Mouse (Mus musculus): ENCODE results near the gene Olfr557. TPM values are rescaled to one million over a fixed set of nuclear protein-coding genes. Genes with fewer than 3 reads are reported as not detected.

The Olfr557 gene
- total RNA-seq (2015) (not detected in 2 replicates), total RNA-seq (2017) (0.24 TPM in 1 of 2 replicates, not detected in the other)

DNA sequence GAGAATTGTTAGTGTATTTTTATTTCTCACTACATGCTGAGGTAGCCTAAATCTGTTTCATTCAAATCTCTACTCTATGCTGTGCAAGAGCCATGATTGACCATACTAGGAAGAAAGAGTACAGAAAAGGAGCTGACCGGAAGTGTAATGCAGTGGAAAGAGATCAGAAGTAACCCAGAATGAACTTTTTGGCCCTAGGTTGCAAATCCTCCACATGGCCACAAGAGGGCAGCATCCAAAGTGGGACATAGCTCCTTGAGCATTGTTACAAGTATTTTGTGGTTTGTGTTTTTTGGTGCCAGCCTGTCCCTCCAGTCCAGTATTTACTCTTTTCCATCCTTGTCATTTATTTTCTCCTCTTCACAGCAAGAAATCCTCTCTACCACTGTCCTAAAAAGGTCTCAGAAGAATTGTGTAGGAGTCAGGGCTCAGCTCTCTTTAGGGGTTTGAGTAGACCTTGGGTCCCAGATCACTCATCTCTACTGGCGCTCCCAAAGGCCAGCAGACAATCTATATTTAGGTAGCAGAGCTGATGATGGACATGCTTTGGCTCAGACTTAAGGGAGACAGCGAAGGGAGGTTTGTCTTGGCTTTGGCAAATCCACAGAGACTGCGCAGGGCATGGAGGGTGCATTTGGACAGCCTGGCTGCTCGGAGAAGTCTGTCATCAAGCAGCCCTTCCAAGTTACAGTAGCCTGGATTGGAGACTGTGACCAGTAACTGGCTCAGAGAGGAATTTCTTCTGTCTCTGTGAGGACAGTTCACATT is at the start of gene Olfr557:
TSS of gene Olfr557 (plus strand) at position 553 of the 768 bp plus-strand sequence.
- ATAC-seq (replicated peaks; ENCODE audit: poor library complexity): peak; percentile 99

GRCm38 (mm10) chr7:102658523-102658922 is 37.2 kb upstream of the Olfr557 start, which contains the start of gene Olfr555:
Gene Olfr555 (plus strand): TSS chr7:102658823.
- no peak for ATAC-seq (replicated peaks; ENCODE audit: poor library complexity)

DNA sequence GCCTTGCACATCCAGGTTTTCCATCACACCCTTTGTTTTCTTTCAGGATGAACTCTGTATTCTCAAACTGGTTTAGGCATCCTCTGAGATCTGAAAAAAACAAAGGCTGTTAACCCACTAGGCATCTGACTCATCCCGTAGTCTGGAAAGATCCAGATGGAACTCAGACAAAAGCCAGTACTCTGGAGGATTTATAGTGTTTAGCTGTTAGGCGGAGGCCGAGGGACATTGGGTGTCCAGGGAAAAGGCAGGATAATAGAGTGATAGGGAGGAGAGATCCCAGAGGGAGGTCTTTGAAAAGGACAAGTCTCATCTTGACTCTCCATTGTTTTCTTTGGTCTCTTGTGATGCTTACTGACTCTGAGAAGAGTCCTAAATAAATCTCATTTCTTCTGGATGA is 31.1 kb upstream of the Olfr557 start, which contains the start of gene Olfr556:
TSS of gene Olfr556 (plus strand) at position 301 of the 400 bp plus-strand sequence.
- ATAC-seq (replicated peaks; ENCODE audit: poor library complexity): no peak

DNA sequence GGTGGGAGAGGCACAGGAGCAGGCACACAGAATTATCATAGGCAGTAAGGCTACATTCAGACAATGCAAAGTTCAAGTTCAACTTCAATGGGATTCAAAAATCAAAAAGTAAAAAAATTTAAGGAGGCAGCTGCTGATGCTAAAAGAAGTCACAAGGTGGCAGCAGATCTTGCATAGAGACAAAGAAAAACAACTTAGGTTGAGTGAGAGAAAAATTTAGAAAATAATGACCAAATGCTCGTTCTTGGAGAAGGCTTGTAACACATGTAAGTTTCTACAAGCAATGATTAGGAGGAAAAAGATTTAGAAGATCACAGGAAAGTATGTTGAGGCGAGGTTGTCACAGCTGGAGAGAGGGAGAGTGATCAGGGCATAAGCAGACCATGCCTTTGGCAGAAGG is 30.3 kb upstream of the Olfr557 start:
- peak; percentile 57 for ATAC-seq (replicated peaks; ENCODE audit: poor library complexity)

DNA sequence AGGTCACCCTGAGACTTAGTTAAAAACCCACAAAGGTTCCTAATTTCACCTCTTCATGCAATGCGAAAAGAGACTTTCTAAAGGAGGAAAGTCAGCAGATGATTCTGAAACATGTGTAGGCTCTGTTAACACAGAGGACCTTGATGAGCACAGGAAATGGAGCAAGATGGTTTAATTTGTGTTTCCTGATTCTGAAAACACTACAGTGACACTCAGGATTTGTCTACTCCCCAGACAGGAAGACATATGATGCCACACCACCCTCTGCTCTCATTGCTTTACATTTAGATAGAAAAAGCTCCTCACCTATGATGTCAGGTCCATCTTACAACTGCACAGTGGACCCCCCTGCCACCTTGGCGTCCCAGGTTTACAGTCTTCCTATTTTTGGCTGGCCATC is 19.5 kb upstream of the Olfr557 start:
- peak; percentile 83 for ATAC-seq (replicated peaks; ENCODE audit: poor library complexity)

DNA sequence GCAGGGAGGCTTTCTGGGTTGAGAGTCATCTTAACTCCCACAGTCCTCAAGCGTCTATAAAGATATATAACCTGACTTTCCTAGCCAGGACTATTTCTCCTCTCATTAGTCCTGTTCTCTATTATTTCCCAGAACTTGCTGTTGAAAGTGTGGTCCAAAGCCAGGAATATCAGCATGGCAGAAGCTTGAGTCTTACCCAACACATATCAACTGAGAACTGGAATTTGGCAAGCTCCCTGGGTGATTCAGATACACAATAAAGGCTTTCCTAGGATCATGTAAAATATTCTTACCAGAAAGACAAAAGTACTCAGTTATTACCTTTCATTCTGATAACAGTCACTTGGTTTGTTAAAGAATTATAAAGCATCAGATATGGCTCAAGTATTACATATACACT is 13.8 kb upstream of the Olfr557 start:
- no peak for ATAC-seq (replicated peaks; ENCODE audit: poor library complexity)

DNA sequence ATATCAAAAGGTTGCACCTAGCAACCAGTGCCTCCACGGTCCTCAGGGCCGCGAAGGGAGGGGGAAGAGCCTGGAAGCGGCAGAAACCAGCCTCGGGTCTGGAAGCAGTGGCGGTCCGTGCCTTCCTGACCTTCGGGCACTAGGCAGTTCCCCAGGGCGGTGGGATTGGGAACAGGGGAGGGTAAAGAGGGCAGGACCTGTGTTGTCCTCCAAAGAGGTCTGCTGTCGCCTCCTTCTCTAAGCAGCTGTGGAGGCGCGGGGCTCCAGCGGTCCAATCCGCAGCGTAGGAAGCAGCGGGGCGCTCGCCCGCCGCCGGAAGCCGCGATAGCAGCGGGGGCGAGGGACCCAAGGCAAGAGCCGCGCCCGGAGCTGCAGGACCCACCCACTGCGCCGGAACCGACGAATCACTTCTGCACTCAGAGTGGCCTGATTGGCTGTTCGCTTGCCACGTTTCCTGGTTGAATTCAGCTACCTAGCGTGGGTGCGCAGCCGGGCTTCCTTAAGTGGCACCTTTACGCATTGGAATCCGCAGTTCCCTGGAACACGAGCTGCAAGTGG is 8.7 kb upstream of the Olfr557 start, which contains the start of gene Trim68:
TSS of gene Trim68 (minus strand) at position 384 of the 558 bp plus-strand sequence.
- peak; percentile 99 for ATAC-seq (replicated peaks; ENCODE audit: poor library complexity)

- ATAC-seq (replicated peaks; ENCODE audit: poor library complexity): no peak
These were observed 2.8 kb downstream of the Olfr557 start for GRCm38 (mm10) chr7:102698461-102698860.

DNA sequence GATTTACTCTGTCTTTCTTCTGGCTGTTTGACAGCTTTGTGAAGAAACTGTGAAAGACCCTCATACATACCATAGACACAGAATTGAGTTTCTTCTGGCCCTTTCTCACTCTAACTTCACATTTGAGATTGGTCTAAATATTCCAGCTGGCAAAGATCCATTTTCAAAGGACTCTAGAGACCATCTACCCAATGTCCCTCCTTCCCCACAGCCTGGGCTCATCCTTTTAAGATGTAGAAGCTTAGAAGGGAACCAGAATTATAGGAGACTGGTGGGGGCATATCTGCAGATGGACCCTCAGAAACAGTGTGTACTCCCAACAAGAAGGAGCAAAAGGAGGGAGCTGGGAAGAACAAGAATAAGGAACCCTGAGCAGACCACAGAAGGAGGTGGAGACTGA is 6.2 kb downstream of the Olfr557 start, which contains the start of gene Olfr558:
TSS of gene Olfr558 (plus strand) at position 301 of the 400 bp plus-strand sequence.
- no peak for ATAC-seq (replicated peaks; ENCODE audit: poor library complexity)

DNA sequence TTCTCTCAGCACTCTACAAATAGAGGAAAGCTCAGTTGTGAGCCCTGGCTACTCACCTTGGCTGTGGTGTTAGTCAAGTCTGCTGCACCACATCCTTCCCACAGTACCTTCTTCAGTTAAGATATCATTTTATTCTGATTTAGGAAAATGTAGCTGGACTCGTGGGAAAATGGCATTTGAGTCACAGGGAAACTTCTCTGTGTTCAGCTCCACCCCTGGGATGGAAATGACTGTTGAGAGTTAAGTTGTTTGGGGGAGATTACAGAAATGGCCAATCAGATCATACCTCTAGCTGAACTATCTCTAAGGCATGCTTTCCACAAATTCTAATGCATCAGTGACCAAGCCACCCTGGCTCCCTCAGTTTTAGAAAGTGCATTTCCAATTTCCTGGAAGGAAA is 23.3 kb downstream of the Olfr557 start, which contains the start of gene Olfr33:
TSS of gene Olfr33 (minus strand) at position 101 of the 400 bp plus-strand sequence.
- ATAC-seq (replicated peaks; ENCODE audit: poor library complexity): no peak

GRCm38 (mm10) chr7:102727391-102727790 is 31.7 kb downstream of the Olfr557 start, which contains the start of gene Olfr559:
Gene Olfr559 (minus strand): TSS chr7:102727491.
- no peak for ATAC-seq (replicated peaks; ENCODE audit: poor library complexity)

DNA sequence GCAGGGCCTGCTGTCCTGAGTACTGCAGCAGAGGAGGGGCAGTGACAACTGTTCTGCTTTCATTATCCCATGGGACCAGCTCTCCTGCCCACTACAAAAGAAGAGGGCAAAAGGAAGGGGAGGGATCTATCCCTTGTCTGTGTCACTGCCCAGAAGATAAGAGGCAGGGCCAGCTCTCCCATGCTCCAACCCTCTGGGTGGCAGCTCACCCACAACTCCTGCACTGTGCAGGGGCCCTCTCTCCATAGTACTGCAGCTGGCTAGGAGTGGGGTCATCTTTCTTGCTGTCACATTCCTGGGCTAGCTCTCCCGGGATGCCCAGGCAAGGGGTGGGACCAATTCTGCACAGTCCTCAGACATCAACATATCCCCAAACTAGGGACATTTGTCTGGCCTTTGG is 38.1 kb downstream of the Olfr557 start:
- ATAC-seq (replicated peaks; ENCODE audit: poor library complexity): no peak

DNA sequence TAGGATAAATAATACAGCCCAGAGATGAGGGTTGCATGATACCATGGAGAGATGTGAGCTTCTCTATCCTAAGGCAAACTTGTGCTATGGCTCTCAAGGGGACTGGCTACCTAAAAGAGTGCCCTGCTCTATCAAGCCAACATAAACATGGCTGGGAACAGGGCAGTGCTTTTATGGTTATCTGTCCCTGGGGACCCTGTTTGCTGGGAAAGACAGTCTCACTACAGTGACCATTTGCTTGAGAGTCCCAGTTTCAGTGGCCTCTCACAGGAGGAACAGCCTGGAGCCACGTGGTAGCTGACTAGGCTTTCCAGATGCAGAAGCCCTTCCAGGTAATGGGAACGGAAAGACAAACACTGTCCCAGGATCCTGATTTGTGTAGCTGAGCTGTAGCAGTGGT is 42.0 kb downstream of the Olfr557 start:
- no peak for ATAC-seq (replicated peaks; ENCODE audit: poor library complexity)

Other genes starting within 250 kb of the Olfr557 start
- not detected in 2 replicates for gene Olfr543, start 214.2 kb upstream of the Olfr557 start, total RNA-seq (2015)
- not detected in 2 replicates for gene Olfr543, start 214.2 kb upstream of the Olfr557 start, total RNA-seq (2017)
- not detected in 2 replicates for gene Olfr544, start 207.6 kb upstream of the Olfr557 start, total RNA-seq (2015)
- not detected in 2 replicates for gene Olfr544, start 207.6 kb upstream of the Olfr557 start, total RNA-seq (2017)
- gene Olfr545, start 196.3 kb upstream of the Olfr557 start, total RNA-seq (2015): not detected in 2 replicates
- not detected in 2 replicates for gene Olfr545, start 196.3 kb upstream of the Olfr557 start, total RNA-seq (2017)
- gene Olfr547, start 161.2 kb upstream of the Olfr557 start, total RNA-seq (2015): not detected in 2 replicates
- not detected in 2 replicates for gene Olfr547, start 161.2 kb upstream of the Olfr557 start, total RNA-seq (2017)
- not detected in 2 replicates for gene Olfr548-ps1, start 155.0 kb upstream of the Olfr557 start, total RNA-seq (2015)
- not detected in 2 replicates for gene Olfr548-ps1, start 155.0 kb upstream of the Olfr557 start, total RNA-seq (2017)
- gene Olfr549, start 146.0 kb upstream of the Olfr557 start, total RNA-seq (2015): not detected in 2 replicates
- gene Olfr549, start 146.0 kb upstream of the Olfr557 start, total RNA-seq (2017): not detected in 2 replicates
- 7.4 and 11.5 TPM in 2 replicates for gene Trim21, start 130.4 kb upstream of the Olfr557 start, total RNA-seq (2015)
- gene Trim21, start 130.4 kb upstream of the Olfr557 start, total RNA-seq (2017): 29.3 and 45.8 TPM in 2 replicates
- 0.27 TPM in 1 of 2 replicates, not detected in the other for gene Olfr550, start 124.5 kb upstream of the Olfr557 start, total RNA-seq (2015)
- gene Olfr550, start 124.5 kb upstream of the Olfr557 start, total RNA-seq (2017): not detected in 2 replicates
- gene Olfr551, start 104.0 kb upstream of the Olfr557 start, total RNA-seq (2015): not detected in 2 replicates
- not detected in 2 replicates for gene Olfr551, start 104.0 kb upstream of the Olfr557 start, total RNA-seq (2017)
- 0.10 TPM in 1 of 2 replicates, not detected in the other for gene Olfr552, start 98.1 kb upstream of the Olfr557 start, total RNA-seq (2015)
- gene Olfr552, start 98.1 kb upstream of the Olfr557 start, total RNA-seq (2017): not detected in 2 replicates
- not detected in 2 replicates for gene Olfr553, start 77.7 kb upstream of the Olfr557 start, total RNA-seq (2015)
- gene Olfr553, start 77.7 kb upstream of the Olfr557 start, total RNA-seq (2017): not detected in 2 replicates
- gene Olfr554, start 57.5 kb upstream of the Olfr557 start, total RNA-seq (2015): not detected in 2 replicates
- not detected in 2 replicates for gene Olfr554, start 57.5 kb upstream of the Olfr557 start, total RNA-seq (2017)
- not detected in 2 replicates for gene Olfr555, start 37.1 kb upstream of the Olfr557 start, total RNA-seq (2015)
- gene Olfr555, start 37.1 kb upstream of the Olfr557 start, total RNA-seq (2017): not detected in 2 replicates
- gene Olfr556, start 31.0 kb upstream of the Olfr557 start, total RNA-seq (2015): not detected in 2 replicates
- gene Olfr556, start 31.0 kb upstream of the Olfr557 start, total RNA-seq (2017): not detected in 2 replicates
- gene Trim68, start 8.6 kb upstream of the Olfr557 start, total RNA-seq (2015): 6.1 and 6.4 TPM in 2 replicates
- gene Trim68, start 8.6 kb upstream of the Olfr557 start, total RNA-seq (2017): 4.8 and 5.6 TPM in 2 replicates
- gene Olfr558, start 6.3 kb downstream of the Olfr557 start, total RNA-seq (2015): not detected in 2 replicates
- gene Olfr558, start 6.3 kb downstream of the Olfr557 start, total RNA-seq (2017): not detected in 2 replicates
- not detected in 2 replicates for gene Olfr33, start 23.2 kb downstream of the Olfr557 start, total RNA-seq (2015)
- gene Olfr33, start 23.2 kb downstream of the Olfr557 start, total RNA-seq (2017): not detected in 2 replicates
- not detected in 2 replicates for gene Olfr559, start 31.6 kb downstream of the Olfr557 start, total RNA-seq (2015)
- gene Olfr559, start 31.6 kb downstream of the Olfr557 start, total RNA-seq (2017): not detected in 2 replicates
- not detected in 2 replicates for gene Olfr560, start 63.5 kb downstream of the Olfr557 start, total RNA-seq (2015)
- not detected in 2 replicates for gene Olfr560, start 63.5 kb downstream of the Olfr557 start, total RNA-seq (2017)
- gene Olfr78, start 63.6 kb downstream of the Olfr557 start, total RNA-seq (2015): not detected in 2 replicates
- not detected in 2 replicates for gene Olfr78, start 63.6 kb downstream of the Olfr557 start, total RNA-seq (2017)
- gene Olfr561, start 75.3 kb downstream of the Olfr557 start, total RNA-seq (2015): not detected in 2 replicates
- gene Olfr561, start 75.3 kb downstream of the Olfr557 start, total RNA-seq (2017): not detected in 2 replicates
- not detected in 2 replicates for gene Olfr564, start 107.6 kb downstream of the Olfr557 start, total RNA-seq (2015)
- gene Olfr564, start 107.6 kb downstream of the Olfr557 start, total RNA-seq (2017): not detected in 2 replicates
- not detected in 2 replicates for gene Olfr566, start 162.9 kb downstream of the Olfr557 start, total RNA-seq (2015)
- not detected in 2 replicates for gene Olfr566, start 162.9 kb downstream of the Olfr557 start, total RNA-seq (2017)
- not detected in 2 replicates for gene Olfr568, start 181.2 kb downstream of the Olfr557 start, total RNA-seq (2015)
- not detected in 2 replicates for gene Olfr568, start 181.2 kb downstream of the Olfr557 start, total RNA-seq (2017)
- gene Olfr569, start 195.0 kb downstream of the Olfr557 start, total RNA-seq (2015): not detected in 2 replicates
- gene Olfr569, start 195.0 kb downstream of the Olfr557 start, total RNA-seq (2017): not detected in 2 replicates
- not detected in 2 replicates for gene Olfr570, start 198.7 kb downstream of the Olfr557 start, total RNA-seq (2015)
- gene Olfr570, start 198.7 kb downstream of the Olfr557 start, total RNA-seq (2017): not detected in 2 replicates
- not detected in 2 replicates for gene Olfr571, start 221.6 kb downstream of the Olfr557 start, total RNA-seq (2015)
- not detected in 2 replicates for gene Olfr571, start 221.6 kb downstream of the Olfr557 start, total RNA-seq (2017)
- gene Olfr572, start 228.5 kb downstream of the Olfr557 start, total RNA-seq (2015): not detected in 2 replicates
- not detected in 2 replicates for gene Olfr572, start 228.5 kb downstream of the Olfr557 start, total RNA-seq (2017)
- gene Olfr573-ps1, start 246.7 kb downstream of the Olfr557 start, total RNA-seq (2015): not detected in 2 replicates
- not detected in 2 replicates for gene Olfr573-ps1, start 246.7 kb downstream of the Olfr557 start, total RNA-seq (2017)

Data from megakaryocyte progenitor cell, adult 5-6 weeks (primary cell).